Mouse (Mus musculus) adrenal gland, adult (tissue): ENCODE measurements around the gene Fgf9.
A peak's percentile ranks its signal among the peaks of the same experiment; 100 is the strongest.

Experiments used
- DNase-seq, 2 experiments: peaks; one replicate each; pipeline ENCODE4 v3.0.0; 2022 to 2023; ENCODE audit warnings: low spot score in 1 of 2; ENCODE audit not compliant: inconsistent age in 2 of 2

Fgf9 gene

DNA sequence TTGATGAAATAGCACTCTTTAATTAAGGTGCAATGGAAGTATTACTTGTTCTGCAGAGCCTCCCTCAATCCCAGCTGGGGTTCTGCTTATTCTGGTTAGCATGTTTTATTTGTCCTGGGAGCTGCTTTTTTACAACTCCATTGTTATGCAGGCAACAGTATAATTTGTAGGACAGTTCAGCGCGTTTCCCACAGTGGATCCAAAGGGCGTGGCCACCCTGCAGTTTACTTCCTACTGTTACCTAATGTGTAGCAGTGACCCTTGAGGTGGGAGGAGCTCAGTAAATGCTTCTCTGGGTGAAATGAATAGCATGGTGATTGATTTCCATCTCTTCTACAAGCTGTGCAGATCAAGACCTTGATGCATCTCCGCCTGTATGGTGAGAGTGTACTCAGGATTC lies 17.0 kb downstream of the Fgf9 start:
- DNase-seq, result no peak

DNA sequence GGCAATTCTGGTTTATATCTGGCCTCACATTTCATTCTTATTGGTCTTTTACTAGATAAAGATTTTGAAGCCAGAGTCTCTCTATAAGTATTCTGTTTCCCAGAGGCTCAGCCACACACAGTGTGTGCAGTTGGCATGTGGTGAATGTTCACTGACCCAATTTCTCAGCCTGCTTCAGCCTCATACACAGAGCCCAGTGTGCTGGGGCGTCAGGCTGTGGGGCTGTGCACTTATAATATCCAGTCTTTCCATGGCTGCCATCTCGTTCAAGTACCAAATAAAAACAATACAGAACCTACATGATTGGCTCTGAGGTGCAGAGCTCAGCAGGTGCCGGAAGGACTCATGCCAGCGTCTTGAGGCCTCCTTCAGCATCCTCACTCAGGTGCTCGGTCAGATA lies 19.1 kb downstream of the Fgf9 start:
- DNase-seq, result no peak

DNA sequence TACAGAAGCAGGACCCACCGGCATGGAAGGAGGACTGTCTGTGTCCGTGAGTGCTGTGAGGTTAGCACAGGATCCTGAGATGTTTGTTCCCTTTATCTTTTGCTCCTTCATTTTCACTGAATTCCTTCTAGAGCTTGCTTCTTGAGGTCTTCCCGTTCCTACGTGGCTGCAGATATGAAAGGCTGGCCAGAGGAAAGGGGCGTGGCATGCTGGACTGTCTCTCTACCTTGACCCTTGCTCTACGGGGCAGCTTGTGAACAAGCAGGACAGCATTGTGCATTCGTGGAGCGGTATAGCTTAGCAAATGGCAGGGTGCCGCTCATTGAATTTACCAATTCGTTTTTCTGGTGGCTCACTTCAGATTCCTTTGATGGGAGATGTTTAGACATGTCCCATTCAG lies 21.0 kb downstream of the Fgf9 start:
- DNase-seq, result peak; percentile 10 to 47

DNA sequence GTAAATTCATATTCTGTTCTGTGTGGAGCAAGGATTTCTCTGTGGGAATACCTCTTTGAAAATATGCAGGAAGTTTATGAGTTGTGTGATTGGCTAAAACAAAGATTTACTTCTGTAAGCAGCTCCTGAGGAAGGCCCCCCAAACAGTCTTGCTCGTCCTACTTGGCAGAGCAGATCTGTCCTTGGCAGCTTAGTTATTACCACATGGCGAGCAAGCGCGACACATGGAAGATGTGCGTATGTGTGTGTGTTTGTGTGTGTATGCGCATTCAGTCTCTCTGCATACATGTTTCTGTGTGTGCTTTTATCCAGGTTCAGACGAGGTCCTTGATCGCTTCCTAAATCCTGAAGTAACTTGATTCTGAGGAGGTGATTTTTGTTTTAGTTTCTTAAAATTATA lies 29.3 kb downstream of the Fgf9 start:
- no peak for DNase-seq

DNA sequence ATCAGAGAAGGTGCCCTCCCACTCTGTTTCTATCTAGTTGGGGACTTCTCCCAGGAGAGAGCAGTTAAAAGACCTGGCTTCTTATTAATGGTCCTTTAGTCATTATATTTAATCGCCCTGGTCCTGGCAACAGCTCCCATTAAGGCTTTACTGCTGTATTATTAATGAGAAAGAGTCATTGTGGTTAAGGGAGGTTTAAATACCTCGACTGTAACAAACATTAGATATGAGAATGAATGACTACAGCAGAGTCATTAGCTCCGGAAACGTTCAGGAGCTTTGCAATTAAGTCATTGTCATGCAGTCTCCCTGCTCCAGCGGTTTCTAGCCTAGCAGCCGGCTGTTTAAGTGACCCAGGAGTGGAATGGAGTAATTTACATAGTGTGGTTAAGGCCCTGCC lies 31.0 kb downstream of the Fgf9 start:
- DNase-seq, result no peak

DNA sequence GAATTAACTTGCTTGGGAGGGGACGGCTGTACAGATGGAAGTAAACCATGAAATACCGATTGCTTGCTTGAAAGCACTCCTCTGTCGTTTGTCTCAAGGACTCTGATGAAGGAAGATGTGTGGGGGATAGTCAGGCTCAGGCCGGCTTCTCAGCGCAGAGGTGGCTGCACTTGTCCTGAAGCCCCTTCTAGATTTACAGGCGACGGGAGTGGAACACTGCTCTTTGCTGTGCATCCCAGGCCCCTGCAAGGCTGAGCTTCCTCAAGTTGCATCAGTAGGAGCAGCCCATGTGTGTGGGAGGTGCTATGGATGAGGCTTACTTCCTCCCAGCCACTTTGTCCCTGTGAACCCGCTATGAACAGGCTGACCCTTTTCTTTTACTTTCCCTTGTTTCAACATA lies 33.9 kb downstream of the Fgf9 start:
- DNase-seq, result no peak

DNA sequence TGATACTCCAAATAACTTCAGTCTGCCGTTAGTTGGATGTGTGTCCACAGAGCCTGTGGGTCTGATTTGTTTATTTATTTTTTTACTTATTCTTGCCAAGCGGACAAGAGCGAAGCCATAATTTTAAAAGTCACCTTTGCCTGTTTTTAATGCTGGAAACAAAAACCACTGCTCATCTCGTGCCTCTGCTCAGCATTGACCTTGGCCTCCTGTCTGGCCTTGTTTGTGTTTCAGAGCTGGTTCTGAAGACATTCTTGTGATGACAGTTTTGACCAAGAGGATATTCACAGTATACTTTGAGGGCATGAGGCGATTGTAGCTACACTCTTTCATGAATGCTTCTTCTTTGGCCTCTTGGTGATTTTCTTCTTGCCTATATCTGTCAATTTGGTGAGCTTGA lies 35.2 kb downstream of the Fgf9 start:
- DNase-seq, result peak; percentile 35 to 68

DNA sequence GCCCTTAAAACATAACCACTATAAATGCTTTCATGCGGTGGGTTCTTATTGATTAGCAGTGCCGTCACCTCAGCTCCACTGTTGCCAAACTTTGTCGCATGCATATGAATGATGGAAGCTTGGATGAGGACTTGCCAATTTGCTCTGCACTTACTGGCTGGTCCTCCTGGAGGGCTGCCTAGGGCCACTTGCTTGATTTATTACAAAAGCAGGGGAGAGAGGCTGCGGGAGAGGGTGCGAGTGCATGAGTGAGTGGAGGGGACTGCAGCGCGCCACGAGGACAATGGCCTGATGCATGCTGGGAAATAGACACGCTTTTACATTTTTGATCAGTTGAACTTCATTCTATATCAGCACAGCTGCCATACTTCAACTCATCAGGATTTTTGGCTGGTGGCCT lies 39.3 kb downstream of the Fgf9 start:
- no peak for DNase-seq

DNA sequence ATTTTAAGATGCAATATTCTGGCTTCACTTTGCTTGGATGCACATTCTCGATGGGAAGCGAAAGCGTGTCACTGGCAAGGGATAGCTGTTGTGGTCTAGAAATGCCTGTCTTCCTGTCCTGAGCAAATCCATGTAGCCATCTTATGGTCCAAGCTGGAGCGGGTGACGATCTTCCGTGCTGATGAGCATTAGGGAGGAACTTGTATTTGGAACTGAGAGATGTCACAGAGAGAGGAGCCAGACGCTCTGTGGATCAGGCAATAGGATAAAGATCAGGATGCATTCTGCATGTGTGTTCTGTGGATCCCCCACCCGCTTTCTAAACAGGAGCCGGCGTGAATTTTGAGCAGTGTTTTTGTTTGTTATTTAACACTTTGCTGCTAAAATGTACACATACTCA lies 41.2 kb downstream of the Fgf9 start:
- DNase-seq, result no peak

DNA sequence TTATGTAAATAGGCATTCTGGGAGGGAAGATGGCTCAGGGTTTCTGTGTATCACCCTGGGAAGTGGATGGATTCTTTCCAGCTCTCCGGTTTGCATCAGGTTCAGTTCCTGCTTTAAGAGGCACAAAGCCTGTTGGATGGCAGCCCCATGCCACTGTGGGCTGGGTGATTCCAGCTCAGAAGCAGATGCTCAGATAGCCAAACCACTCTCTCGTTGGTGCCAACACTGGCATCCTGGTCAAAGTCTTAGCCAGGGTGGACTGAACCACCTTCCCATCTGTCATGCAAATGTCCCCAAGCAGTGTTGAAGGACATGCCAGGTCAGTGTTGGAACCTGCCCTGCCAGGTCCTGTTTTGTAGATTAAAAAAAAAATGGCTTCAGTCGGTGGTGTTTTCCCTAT lies 42.0 kb downstream of the Fgf9 start:
- peak in 1 of 2 experiments; percentile 24 for DNase-seq

DNA sequence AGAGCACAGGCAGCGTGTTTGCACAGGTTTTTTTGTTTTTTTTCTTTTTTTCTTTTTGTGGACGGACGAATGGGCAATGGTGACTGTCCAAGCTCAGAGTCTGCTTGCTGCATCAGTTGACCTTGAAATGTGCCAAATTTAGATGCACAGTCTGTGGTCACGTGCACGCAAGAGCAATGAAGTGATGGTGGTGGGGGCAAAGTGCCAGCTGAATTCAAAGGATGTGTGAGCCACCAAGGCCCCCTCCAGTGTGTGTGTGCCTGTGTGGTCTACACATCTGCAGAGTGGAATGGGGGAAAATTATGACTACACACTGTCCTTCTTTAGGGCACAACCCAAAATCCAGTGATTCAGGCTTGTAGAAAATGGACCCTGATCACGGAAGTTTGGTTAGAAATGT lies 42.8 kb downstream of the Fgf9 start:
- DNase-seq, result peak; percentile 66 to 79

DNA sequence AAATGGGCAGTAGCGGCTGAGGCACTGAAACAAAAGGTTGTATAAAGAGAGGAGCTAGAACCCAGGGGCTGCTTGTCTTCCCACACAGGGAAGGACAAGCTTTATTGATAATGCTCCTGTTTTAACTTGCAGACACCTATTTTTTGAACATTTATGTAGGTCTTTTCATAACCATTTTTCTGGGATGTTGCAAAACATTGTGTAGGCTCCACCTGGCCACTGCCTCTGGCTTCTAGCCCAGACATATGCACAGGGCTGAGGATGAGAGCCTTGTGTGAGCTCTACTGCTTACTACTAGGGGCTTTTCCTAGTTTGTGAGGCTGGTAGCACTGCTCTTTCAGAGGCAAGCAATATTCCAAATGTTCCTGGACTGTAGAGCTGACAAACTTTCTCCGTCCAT lies 43.8 kb downstream of the Fgf9 start:
- DNase-seq, result no peak

DNA sequence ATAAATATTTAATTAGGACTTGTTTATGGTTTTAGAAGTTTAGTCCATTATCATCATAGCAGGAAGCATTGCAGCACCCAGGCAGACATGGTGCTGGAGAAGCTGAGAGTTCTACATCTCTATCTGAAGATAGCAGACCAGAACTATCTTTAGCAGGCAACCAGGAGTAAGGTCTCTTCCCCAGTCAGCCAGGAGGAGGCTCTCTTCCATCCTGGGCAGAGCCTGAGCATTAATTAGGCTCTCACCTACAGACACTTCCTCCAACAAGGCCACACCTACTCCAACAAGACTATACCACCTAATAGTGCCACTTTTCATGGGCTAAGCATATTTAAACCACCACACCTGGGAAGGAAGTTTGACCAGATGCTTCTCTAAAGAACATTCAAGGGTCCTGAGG lies 54.3 kb downstream of the Fgf9 start:
- DNase-seq, result no peak

DNA sequence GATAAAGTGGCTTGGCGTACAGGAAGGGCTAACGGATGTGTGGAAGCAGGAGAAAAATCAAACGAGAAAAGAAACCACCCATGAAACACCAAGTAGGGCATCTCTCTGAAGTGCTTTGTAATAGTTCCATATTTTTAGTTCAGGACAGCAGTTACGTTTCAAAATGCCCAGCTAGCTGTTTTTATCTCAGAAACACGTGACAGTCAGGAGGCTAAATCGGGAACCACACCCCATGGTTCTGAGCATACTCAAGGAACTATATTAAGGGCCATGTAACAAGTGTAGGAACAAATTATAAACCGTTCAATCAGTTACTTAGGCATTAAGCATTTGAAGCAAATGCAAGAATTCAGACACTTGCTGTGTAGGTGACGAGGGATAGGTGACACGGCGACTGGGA lies 56.2 kb downstream of the Fgf9 start:
- DNase-seq, result no peak

DNA sequence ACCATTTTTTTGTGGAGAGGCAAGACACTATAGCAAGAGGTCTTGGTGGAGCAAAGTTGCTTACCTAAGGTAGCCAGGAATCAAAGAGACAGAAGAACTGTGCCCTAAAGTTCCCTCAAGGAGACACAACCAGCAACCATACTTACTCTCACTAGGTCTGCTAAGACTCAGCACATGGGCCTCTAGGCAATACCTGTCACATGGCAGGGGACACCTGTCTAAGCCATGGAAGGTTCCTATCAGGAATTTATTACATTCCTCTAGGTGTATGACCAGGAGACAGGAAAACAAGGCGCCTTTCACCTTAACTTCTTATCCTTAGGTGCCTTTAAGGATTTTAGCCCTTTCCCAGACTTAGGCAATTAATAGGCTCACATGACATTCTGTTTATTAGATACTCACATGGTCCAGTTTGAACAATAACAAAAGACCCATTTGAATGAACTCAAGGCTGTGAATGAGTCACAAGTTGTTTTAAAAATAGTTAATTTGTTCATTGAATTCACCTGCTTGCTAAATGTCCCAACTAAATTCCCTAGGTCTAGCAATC lies 69.2 kb downstream of the Fgf9 start:
- DNase-seq, result no peak

DNA sequence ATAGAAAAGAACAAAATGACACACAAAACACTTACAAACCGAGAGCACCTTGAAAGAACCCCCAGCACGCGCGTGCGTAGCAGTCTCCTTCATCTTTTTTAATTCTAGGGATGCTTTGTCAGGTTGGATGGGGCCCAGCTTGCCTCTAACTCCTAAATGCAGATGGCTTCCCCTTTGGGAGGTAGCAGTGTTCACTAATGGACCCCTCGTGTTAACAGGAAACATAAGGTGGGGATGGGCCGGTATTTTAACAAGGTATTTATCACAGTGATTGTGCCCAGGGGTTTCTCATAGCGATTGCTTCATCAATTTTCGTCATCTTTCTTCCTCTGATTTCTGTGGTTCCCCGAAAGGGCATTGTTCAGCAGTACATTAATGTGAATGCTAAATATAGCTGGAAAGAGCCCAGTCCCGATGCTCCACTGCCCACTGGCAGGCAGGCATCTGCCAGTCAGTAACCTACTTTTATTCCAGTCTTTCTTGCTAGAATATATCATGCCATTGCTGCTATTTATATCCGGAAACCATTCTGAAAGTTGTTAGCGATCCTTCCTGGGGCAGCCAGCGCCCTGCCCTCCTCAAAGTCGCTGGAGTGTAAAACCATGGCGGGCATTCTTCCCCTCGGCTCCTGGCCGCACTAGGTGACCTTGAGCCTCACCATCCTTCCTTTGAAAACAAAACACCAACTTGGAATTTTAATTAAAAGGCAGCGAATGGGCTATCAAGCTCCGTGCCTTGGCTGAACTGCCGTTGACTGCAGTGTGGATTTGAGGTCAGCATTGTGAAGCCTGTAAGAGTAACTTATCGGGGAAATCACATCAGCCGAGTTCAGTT lies 79.5 kb downstream of the Fgf9 start:
- peak in 1 of 2 experiments; percentile 41 for DNase-seq

DNA sequence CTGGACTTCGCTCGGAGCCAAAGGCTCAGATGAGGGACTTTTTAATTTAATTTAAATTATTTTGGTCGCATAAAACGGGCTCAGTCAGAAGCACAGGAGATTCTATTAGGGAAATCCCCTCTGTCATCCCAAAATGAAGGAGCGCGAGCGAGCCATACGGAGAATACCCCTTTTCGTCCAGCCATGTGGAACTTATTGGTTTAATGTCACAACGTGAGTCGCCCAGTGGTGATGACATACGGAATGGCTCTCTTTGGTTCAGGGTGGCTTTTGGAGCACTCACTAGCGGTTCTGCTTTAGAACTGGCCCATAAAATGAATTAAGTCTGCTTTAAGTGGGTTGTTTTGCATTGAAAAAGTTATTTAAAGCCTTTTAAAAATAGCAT lies 80.1 kb downstream of the Fgf9 start:
- DNase-seq, result no peak

DNA sequence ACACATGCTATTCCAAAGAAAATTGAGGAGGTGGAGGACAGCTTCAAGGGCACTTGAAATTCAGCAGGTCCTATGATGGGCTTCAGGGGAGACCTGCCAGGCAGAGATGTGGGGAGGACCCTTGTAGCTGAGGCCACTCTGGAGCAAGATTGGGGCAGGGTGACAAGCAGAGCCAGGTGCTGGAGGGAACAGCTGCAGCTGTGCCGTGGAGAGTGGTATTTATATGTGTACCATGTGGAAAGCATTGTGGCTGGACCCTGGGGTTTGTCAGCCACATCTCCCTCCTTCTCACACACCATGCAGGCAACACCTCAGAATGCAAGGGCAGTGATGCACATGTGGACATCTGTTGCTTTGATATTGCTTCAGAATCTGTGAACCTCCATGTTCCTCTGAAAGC lies 81.8 kb downstream of the Fgf9 start:
- no peak for DNase-seq

DNA sequence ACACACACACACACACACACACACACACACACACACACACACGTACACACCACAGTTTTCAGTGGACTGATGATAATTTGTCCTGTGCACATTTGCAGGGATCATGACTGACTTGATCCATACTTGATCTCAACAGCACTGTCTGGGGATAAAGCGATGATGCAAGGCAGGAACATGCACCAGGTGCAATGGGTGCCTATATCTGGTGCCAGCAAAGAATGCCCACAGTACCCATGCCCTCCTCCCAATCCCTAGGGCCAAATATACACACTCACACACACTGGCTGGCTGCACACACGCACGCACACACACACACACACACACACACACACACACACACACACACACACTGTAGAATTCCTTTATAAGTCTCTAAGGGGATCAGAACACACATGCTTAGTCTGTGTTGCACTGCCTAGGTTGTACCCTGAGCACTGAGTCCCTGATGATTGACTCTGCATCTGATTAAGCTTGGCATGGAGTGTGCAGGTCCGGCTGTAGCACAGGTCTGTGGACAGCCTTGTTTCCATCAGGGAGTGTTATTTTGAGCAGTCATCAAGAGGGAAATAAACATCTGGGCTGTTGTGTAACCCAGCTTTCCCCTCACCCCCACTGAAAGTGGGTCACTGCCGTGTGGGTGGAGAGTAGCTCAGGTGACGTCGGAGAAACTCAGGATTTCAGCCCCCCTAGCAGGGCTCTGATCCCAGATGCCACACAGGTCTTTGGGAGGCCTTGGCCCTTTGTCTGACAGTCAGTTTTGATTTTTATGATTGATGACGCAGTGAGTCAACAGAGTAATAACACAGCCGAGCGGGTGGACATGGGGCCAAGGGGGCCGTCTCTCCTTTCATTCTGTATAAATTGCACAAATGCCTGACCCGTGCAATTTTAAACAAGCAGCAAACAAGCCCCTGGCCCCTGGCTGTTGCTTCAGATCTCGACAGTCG lies 83.4 kb downstream of the Fgf9 start:
- peak; percentile 85 to 94 for DNase-seq

DNA sequence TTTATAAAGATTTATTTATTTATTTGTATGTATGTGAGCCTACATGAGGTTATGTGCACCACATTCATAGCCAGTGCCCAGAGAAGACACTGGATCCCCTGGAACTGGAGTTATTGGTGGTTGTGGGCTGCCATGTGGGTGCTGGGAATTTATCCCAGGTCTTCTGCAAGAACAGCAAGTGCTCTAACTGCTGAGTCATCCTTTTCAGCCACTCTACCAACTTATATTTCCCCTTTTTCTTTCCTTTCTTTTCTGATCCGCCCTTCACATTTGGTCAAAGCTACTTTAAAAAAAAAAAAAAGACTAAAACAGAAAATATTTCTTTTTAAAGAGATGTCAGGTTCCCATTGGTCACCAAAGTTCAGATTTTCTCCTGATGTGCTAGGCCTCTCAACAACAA lies 90.3 kb downstream of the Fgf9 start:
- no peak for DNase-seq
